ENCODE assay signal across 12 mouse cellular contexts in the genomic region with DNA sequence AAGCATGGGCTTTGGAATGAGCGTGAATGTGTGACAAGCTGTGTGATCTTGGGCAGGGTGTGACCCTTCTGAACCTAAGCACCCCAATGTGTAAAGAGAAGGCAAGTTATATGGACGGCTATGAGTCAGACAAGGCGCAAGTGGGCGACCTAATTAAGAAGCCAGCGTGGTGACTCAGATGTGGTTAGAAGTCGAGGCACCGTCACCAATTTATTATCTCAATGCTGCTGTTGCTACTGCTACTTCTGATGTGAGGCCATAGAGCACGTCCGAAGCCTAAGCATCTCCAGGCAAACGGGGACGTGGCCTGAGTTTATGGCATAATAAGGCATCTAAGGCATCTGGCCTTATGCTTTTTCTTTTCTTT.
DNase-seq lines count a peak whose midpoint lies in the region; ATAC-seq and TF ChIP-seq lines count a peak whose summit lies in the region.
"Had no signal": no experiment of that assay in that cellular context is flagged by ENCODE, and none has a peak within 500 bp of the region (broad histone marks: within the 10 kb centered on the region; RNA-seq: fewer than 3 reads in every experiment).

No protein-coding gene starts in this region.

- no peak for TF ChIP-seq CTCF in layer of hippocampus, adult 2 months (conservative IDR thresholded peaks at IDR 0.05)
- no peak for TF ChIP-seq CTCF in bone marrow macrophage, adult 2 months (IDR thresholded peaks at IDR 0.05; ENCODE audit: low read depth, low read length)
- TF ChIP-seq CTCF in hindbrain, postnatal 0 days (IDR thresholded peaks at IDR 0.05; ENCODE audit: low read depth): no peak

- H3K4me1 ChIP-seq in bone marrow macrophage, adult 2 months (ENCODE audit: control insufficient read depth, insufficient read depth, low read length): peaks cover 42% of the 10 kb centered on the region
- peaks cover 15% of the 10 kb centered on the region for H3K4me1 ChIP-seq in hindbrain, postnatal 0 days (ENCODE audit: insufficient read depth, low read length)

- H3ac ChIP-seq in myocyte (ENCODE audit: control insufficient read depth, insufficient read length): no peak overlapping the region

- no peak for TF ChIP-seq POLR2A in bone marrow macrophage, adult 2 months (IDR thresholded peaks at IDR 0.05; ENCODE audit: borderline replicate concordance, low read depth, low read length)
- no peak for TF ChIP-seq POLR2A in myocyte (IDR thresholded peaks at IDR 0.05; ENCODE audit: insufficient read length, low read depth)

- peaks cover 9% of the 10 kb centered on the region for H3K79me2 ChIP-seq in myocyte (ENCODE audit: control insufficient read depth, insufficient read depth)

- no peak overlapping the region for H3K4me3 ChIP-seq in layer of hippocampus, adult 2 months
- no peak overlapping the region for H3K4me3 ChIP-seq in bone marrow macrophage, adult 2 months (ENCODE audit: insufficient read depth, low read length)
- H3K4me3 ChIP-seq in myocyte: no peak overlapping the region
- no peak overlapping the region for H3K4me3 ChIP-seq in hindbrain, postnatal 0 days (ENCODE audit: low read length)
- H3K4me3 ChIP-seq: hindbrain, embryonic 10.5 days had no signal

- 0 out of 2 replicates have a peak overlapping the region, but pooled peaks have one; percentile 86 for H3K27ac ChIP-seq in layer of hippocampus, adult 2 months
- H3K27ac ChIP-seq in bone marrow macrophage, adult 2 months (ENCODE audit: insufficient read depth, low read depth, low read length): peak overlapping the region; percentile 37; the same call in 1 of the 2 replicates
- H3K27ac ChIP-seq in hindbrain, postnatal 0 days: no peak overlapping the region
- H3K27ac ChIP-seq: hindbrain, embryonic 10.5 days had no signal

- H3K9ac ChIP-seq in hindbrain, postnatal 0 days (replicated peaks; ENCODE audit: low read length): no peak overlapping the region

- no peaks in the 10 kb centered on the region for H3K9me3 ChIP-seq in hindbrain, postnatal 0 days (ENCODE audit: low read length)
- H3K9me3 ChIP-seq: hindbrain, embryonic 10.5 days had no signal

- peak overlapping the region; percentile 69 for H3K4me2 ChIP-seq in myocyte (ENCODE audit: low read depth)
- H3K4me2 ChIP-seq in hindbrain, postnatal 0 days (ENCODE audit: low read depth, low read length): no peak overlapping the region

- no peak for DNase-seq in layer of hippocampus, adult 2 months (ENCODE audit: low spot score in 2 of 2)
- DNase-seq in layer of hippocampus, adult 11-12 months (ENCODE audit: low spot score): no peak
- DNase-seq in CD4-positive helper T cell, adult 2 months (ENCODE audit: low read depth, low spot score): peak; percentile 62
- DNase-seq in left cerebral cortex, adult 11 months (ENCODE audit: low spot score): no peak
- no peak for DNase-seq in hindbrain, postnatal 0 days (ENCODE audit: low spot score)
- DNase-seq in urinary bladder, postnatal 4 days (ENCODE audit: low spot score in 2 of 2): no peak
- DNase-seq: cerebellum, adult 11 months; kidney, postnatal 10 days; liver had no signal

- H3K36me3 ChIP-seq in myocyte (ENCODE audit: control insufficient read depth, insufficient read depth): peaks cover 4% of the 10 kb centered on the region
- no peaks in the 10 kb centered on the region for H3K36me3 ChIP-seq in hindbrain, postnatal 0 days (ENCODE audit: insufficient read depth, low read length)

- 80% methylated on average over 11 of the region's 11 CpGs for WGBS in hindbrain, postnatal 0 days

- H3K27me3 ChIP-seq in myocyte (ENCODE audit: control insufficient read depth, insufficient read depth, insufficient read length): no peaks in the 10 kb centered on the region
- no peaks in the 10 kb centered on the region for H3K27me3 ChIP-seq in hindbrain, postnatal 0 days (ENCODE audit: insufficient read depth, low read length)

- ATAC-seq in hindbrain, postnatal 0 days: no peak

TF ChIP-seq in myocyte, 11 proteins besides CTCF, POLR2A, EP300 and RAD21:
- TF ChIP-seq MYOD1 (IDR thresholded peaks at IDR 0.05; ENCODE audit: control insufficient read depth in 1 of 3, insufficient read length in 2 of 3, low read depth in 2 of 3): no peak
- TF ChIP-seq SRF (IDR thresholded peaks at IDR 0.05; ENCODE audit: control insufficient read depth, insufficient read length, low read depth): no peak
- no peak for TF ChIP-seq TCF12 (IDR thresholded peaks at IDR 0.05; ENCODE audit: insufficient read depth, poor library complexity, severe bottlenecking)
- peak in 1 of 3 experiments; percentile 42 for TF ChIP-seq MYOG (IDR thresholded peaks at IDR 0.05; ENCODE audit: control insufficient read depth in 1 of 3, insufficient read depth in 1 of 3, insufficient read length in 2 of 3, low read depth in 2 of 3)
